Mouse (Mus musculus) ES-E14 (cell line): Measurements from ENCODE around the gene Glmp. TPM values are rescaled to one million over a fixed set of nuclear protein-coding genes. Genes with fewer than 3 reads are reported as not detected.
A peak's percentile ranks its signal among the peaks of the same experiment; 100 is the strongest.
"Not testable (repeated sequence)": the region's sequence is repeated elsewhere in the genome, so short reads cannot be mapped to it uniquely, and the experiment has no call there.

Experiments used
- DNase-seq: peaks from one replicate; pipeline ENCODE4 v3.0.0-alpha.2; 2013; ENCODE audit warnings: low read depth, low spot score
- H3K27ac ChIP-seq: 2 replicates; pipeline ENCODE4 v1.5.1; 2012; ENCODE audit warnings: low read depth, mild to moderate bottlenecking, low read length, moderate library complexity, mixed read lengths; ENCODE audit not compliant: poor library complexity, insufficient read depth, severe bottlenecking
- H3K36me3 ChIP-seq: 2 replicates; pipeline ENCODE4 v1.6.1; 2012; ENCODE audit warnings: mild to moderate bottlenecking, low read length, moderate library complexity, mixed read lengths; ENCODE audit not compliant: control insufficient read depth, poor library complexity, insufficient read depth, severe bottlenecking
- H3K4me1 ChIP-seq, 2 experiments: fragments of 150-350 bp in 1 of 2; sonication (generic) in 1 of 2; 2 replicates each; pipeline ENCODE4 v1.6.1; 2012; ENCODE audit warnings: low read length in 2 of 2, mild to moderate bottlenecking in 1 of 2, mixed read lengths in 1 of 2; ENCODE audit not compliant: control insufficient read depth in 2 of 2, insufficient read depth in 2 of 2, poor library complexity in 1 of 2
- H3K4me3 ChIP-seq, 2 experiments: fragments of 150-350 bp in 1 of 2; sonication (generic) in 1 of 2; 2 replicates each; pipeline ENCODE4 v1.5.1; 2012; ENCODE audit warnings: low read length in 2 of 2, low read depth in 1 of 2, mild to moderate bottlenecking in 1 of 2, mixed read lengths in 1 of 2; ENCODE audit not compliant: insufficient read depth in 1 of 2, poor library complexity in 1 of 2, severe bottlenecking in 1 of 2
- H3K9ac ChIP-seq: 2 replicates; pipeline ENCODE4 v1.6.1; 2012; ENCODE audit warnings: low read depth, mild to moderate bottlenecking, low read length, mixed read lengths; ENCODE audit not compliant: poor library complexity, insufficient read depth, severe bottlenecking
- H3K9me3 ChIP-seq: fragments of 150-350 bp; sonication (generic); 2 replicates; pipeline ENCODE4 v1.6.1; 2012; ENCODE audit warnings: low read depth, mild to moderate bottlenecking, low read length; ENCODE audit not compliant: control insufficient read depth, insufficient read depth
- CHD2 ChIP-seq: IDR thresholded peaks from 2 replicates; pipeline ENCODE4 v1.6.1; 2014; ENCODE audit warnings: mild to moderate bottlenecking, low read depth, low read length, inconsistent platforms
- HCFC1 ChIP-seq: IDR thresholded peaks from 2 replicates; pipeline ENCODE4 v1.6.1; 2012; ENCODE audit warnings: low read length, inconsistent platforms, borderline replicate concordance; ENCODE audit not compliant: insufficient read depth
- MAFK ChIP-seq: IDR thresholded peaks from 2 replicates; pipeline ENCODE4 v1.6.1; 2014; ENCODE audit warnings: mild to moderate bottlenecking, low read depth, low read length, inconsistent platforms; ENCODE audit not compliant: insufficient read depth
- ZC3H11A ChIP-seq: IDR thresholded peaks from 2 replicates; pipeline ENCODE4 v1.6.1; 2012; ENCODE audit warnings: low read depth, mild to moderate bottlenecking, inconsistent platforms, low read length, borderline replicate concordance
- ZNF384 ChIP-seq: IDR thresholded peaks from 2 replicates; pipeline ENCODE4 v1.6.1; 2012; ENCODE audit warnings: low read depth, low read length, inconsistent platforms
- in situ Hi-C, 2 experiments: fragments of 600-800 bp; cut with MboI; formaldehyde crosslinking; loops; one replicate each; pipeline ENCODE4 v1.15.1; 2025; ENCODE audit warnings: low sequenced_read_pairs in 2 of 2, inconsistent platforms in 1 of 2; ENCODE audit not compliant: unreplicated experiment in 2 of 2
- total RNA-seq: library from RNA; depleted of rRNA; stranded (reverse); fragments of 300-350 nt; gene quantifications from 2 replicates; pipeline ENCODE4 v1.2.3, GENCODE M21; 2012

Glmp gene
- total RNA-seq, 1 experiment = 147 TPM

DNA sequence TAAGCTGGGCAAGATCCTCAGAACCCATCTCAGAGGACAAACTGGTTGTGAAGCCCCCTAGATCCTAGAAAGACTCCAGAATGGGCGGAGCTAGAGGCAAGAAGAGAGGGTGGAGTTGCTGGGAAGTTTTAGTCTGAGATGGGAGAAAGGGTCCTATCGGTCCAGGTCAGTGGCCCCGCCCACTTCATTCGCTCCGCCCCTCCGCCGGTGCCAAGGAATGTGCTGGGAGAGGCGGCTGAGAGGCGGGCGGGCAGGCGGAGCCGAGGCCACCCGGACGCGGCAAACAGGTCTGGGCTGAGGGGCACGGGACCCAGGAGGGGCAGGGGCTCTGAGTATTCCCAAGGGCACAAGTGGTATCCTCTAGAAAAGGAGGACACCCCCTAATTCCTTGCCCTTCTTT lies 39.5 kb downstream of the Glmp start, which contains the start of gene Paqr6:
Gene Paqr6 (plus strand): TSS at position 248 of the 400 bp plus-strand sequence.
- peaks cover 0 to 17% of the 10 kb centered on the region in 2 experiments; a peak in 2 of 4 replicates for H3K4me1 ChIP-seq
- H3K4me3 ChIP-seq = peak within 1 kb of the TSS; percentile 23 to 37; a peak in 2 of 4 replicates
- no peak within 1 kb of the TSS for H3K9ac ChIP-seq
- TF ChIP-seq ZC3H11A (no peak), HCFC1 (no peak), CHD2 (no peak), ZNF384 (no peak), MAFK (no peak)
- H3K36me3 ChIP-seq = peaks cover 31% of the 10 kb centered on the region
- H3K27ac ChIP-seq = no peak within 1 kb of the TSS
- no peaks in the 10 kb centered on the region for H3K9me3 ChIP-seq
- in situ Hi-C loops = no loop called here
- peak; percentile 88 for DNase-seq

- Histone ChIP-seq H3K4me3 (peak overlapping the region; percentile 46 to 57; a peak in 2 of 4 replicates), H3K4me1 (peaks cover 0 to 16% of the 10 kb centered on the region in 2 experiments; a peak in 2 of 4 replicates), H3K36me3 (peaks cover 16% of the 10 kb centered on the region), H3K27ac (no peak overlapping the region), H3K9ac (peak overlapping the region; percentile 46; the same call in 1 of the 2 replicates), H3K9me3 (0 out of 2 replicates have a peak, but pooled peaks cover 2% of the 10 kb centered on the region)
- in situ Hi-C loops = no loop called here
- no peak for TF ChIP-seq ZNF384
- no peak for TF ChIP-seq ZC3H11A
- no peak for TF ChIP-seq MAFK
- no peak for TF ChIP-seq CHD2
- no peak for TF ChIP-seq HCFC1
- DNase-seq = no peak
Observed at GRCm38 (mm10) chr3:88365705-88366361, 41.0 kb downstream of the Glmp start.

GRCm38 (mm10) chr3:88366830-88367428 lies 42.1 kb downstream of the Glmp start:
- in situ Hi-C loops, H3K9ac ChIP-seq, H3K4me3 ChIP-seq, DNase-seq, H3K9me3 ChIP-seq, H3K36me3 ChIP-seq, H3K27ac ChIP-seq: not testable (repeated sequence)
- peaks cover 0 to 16% of the 10 kb centered on the region in 2 experiments; a peak in 2 of 4 replicates for H3K4me1 ChIP-seq

GRCm38 (mm10) chr3:88367517-88367916 lies 42.7 kb downstream of the Glmp start:
- H3K9me3 ChIP-seq, H3K36me3 ChIP-seq, H3K4me3 ChIP-seq, H3K27ac ChIP-seq, DNase-seq, H3K9ac ChIP-seq, in situ Hi-C loops: not testable (repeated sequence)
- H3K4me1 ChIP-seq = peaks cover 0 to 16% of the 10 kb centered on the region in 2 experiments; a peak in 2 of 4 replicates

DNA sequence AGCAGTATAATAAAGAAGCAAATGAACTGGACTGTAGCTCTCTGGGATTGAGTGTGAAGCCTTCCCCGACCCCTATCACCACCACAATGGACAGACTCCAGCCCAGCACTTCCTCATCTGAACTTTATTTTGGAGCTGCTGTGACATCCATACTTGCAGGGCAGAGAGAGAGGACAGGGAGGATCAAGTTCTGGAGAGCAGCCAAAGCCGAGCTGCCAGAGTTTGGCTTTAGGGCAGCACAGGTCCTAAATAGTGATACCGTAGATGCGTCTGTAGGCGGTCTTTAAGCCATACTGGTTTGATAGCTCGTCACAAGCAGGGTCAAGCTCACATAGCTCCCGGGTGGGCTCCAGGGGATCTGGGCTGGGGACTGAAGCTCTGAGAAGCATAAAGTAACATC lies 43.7 kb downstream of the Glmp start:
- H3K4me3 ChIP-seq, H3K9me3 ChIP-seq, H3K9ac ChIP-seq, H3K36me3 ChIP-seq, H3K27ac ChIP-seq, in situ Hi-C loops, DNase-seq: not testable (repeated sequence)
- peaks cover 0 to 16% of the 10 kb centered on the region in 2 experiments; a peak in 2 of 4 replicates for H3K4me1 ChIP-seq

GRCm38 (mm10) chr3:88372643-88373042 lies 47.8 kb downstream of the Glmp start, which contains the start of gene Bglap3:
Gene Bglap3, minus strand, starts transcription at chr3:88372743.
- H3K27ac ChIP-seq, H3K9me3 ChIP-seq, in situ Hi-C loops, H3K36me3 ChIP-seq, H3K9ac ChIP-seq, H3K4me3 ChIP-seq, DNase-seq, H3K4me1 ChIP-seq: not testable (repeated sequence)

GRCm38 (mm10) chr3:88375750-88376626 lies 51.2 kb downstream of the Glmp start:
- H3K27ac ChIP-seq, H3K9me3 ChIP-seq, H3K4me1 ChIP-seq, H3K9ac ChIP-seq, in situ Hi-C loops, H3K36me3 ChIP-seq: not testable (repeated sequence)
- DNase-seq = peak; percentile 39
- peak overlapping the region in 1 of 2 experiments; percentile 16; a peak in 1 of 4 replicates for H3K4me3 ChIP-seq
